Mouse (Mus musculus): ENCODE measurements around the gene Tnk1.

DNA sequence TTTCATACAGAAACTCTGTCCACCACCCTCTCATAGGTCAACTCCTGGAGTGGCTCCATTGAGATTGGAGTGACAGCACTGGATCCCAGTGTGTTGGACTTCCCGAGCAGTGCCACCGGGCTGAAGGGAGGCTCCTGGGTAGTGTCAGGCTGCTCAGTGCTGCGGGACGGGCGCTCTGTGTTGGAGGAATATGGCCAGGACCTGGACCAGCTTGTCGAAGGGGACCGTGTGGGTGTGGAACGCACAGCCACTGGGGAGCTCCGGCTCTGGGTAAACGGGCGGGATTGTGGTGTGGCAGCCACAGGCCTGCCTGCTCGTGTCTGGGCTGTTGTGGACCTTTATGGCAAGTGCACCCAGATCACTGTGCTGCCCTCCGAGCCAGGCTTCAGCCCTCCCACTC, 44.4 kb upstream of the Tnk1 start:
- no peak for TF ChIP-seq ZC3H11A (IDR thresholded peaks at IDR 0.05; ENCODE audit: borderline replicate concordance, low read depth, low read length)
- no peak for TF ChIP-seq HCFC1 (IDR thresholded peaks at IDR 0.05; ENCODE audit: borderline replicate concordance, insufficient read depth, low read length)
